Mouse (Mus musculus) B cell, adult (primary cell): ENCODE results near the gene Gast. TPM values are rescaled to one million over a fixed set of nuclear protein-coding genes. Genes with fewer than 3 reads are reported as not detected.

ENCODE experiments used
- total RNA-seq: library from RNA; stranded (reverse); gene quantifications from 4 replicates; pipeline ENCODE4 v1.2.4, GENCODE M21; 2023; ENCODE audit not compliant: inconsistent age

The Gast gene
- total RNA-seq = not detected in 4 replicates

GRCm38 (mm10) chr11:100333944-100334457 is at the start of gene Gast:
Gene Gast, plus strand, starts transcription at chr11:100334407.

GRCm38 (mm10) chr11:100319492-100320171 is 14.6 kb upstream of the Gast start, which contains the start of gene Eif1:
Gene Eif1, plus strand, starts transcription at chr11:100319885.

GRCm38 (mm10) chr11:100355972-100356818 is 22.0 kb downstream of the Gast start, which contains the start of gene Hap1:
Gene Hap1, minus strand, starts transcription at chr11:100356128.

Other genes starting within 250 kb of the Gast start
- not detected in 4 replicates for gene Krt32, start 246.2 kb upstream of the Gast start, total RNA-seq
- not detected in 4 replicates for gene Krt35, start 238.2 kb upstream of the Gast start, total RNA-seq
- not detected in 4 replicates for gene Krt36, start 228.8 kb upstream of the Gast start, total RNA-seq
- not detected in 4 replicates for gene Krt13, start 212.8 kb upstream of the Gast start, total RNA-seq
- gene Krt15, start 198.5 kb upstream of the Gast start, total RNA-seq = not detected in 4 replicates
- 0.45 to 1.1 TPM in 2 of 4 replicates, not detected in the others for gene Krt19, start 185.7 kb upstream of the Gast start, total RNA-seq
- gene Krt9, start 141.2 kb upstream of the Gast start, total RNA-seq = not detected in 4 replicates
- gene Krt14, start 126.9 kb upstream of the Gast start, total RNA-seq = not detected in 4 replicates
- gene Krt16, start 85.5 kb upstream of the Gast start, total RNA-seq = not detected in 4 replicates
- not detected in 4 replicates for gene Krt17, start 73.4 kb upstream of the Gast start, total RNA-seq
- not detected in 4 replicates for gene Krt42, start 64.5 kb upstream of the Gast start, total RNA-seq
- 2,378 to 2,468 TPM (median 2,410 TPM) in 4 replicates for gene Eif1, start 14.5 kb upstream of the Gast start, total RNA-seq
- gene Hap1, start 21.7 kb downstream of the Gast start, total RNA-seq = 2.0 to 3.5 TPM (median 2.4 TPM) in 4 replicates
- 12.6 to 22.2 TPM (median 13.9 TPM) in 4 replicates for gene Jup, start 63.4 kb downstream of the Gast start, total RNA-seq
- 0.24 TPM in 1 of 4 replicates, not detected in the others for gene P3h4, start 80.4 kb downstream of the Gast start, total RNA-seq
- not detected in 4 replicates for gene Fkbp10, start 81.3 kb downstream of the Gast start, total RNA-seq
- 60.8 to 67.9 TPM (median 62.0 TPM) in 4 replicates for gene Nt5c3b, start 107.4 kb downstream of the Gast start, total RNA-seq
- gene Klhl10, start 107.5 kb downstream of the Gast start, total RNA-seq = 1.2 to 3.1 TPM (median 2.1 TPM) in 4 replicates
- gene Klhl11, start 138.3 kb downstream of the Gast start, total RNA-seq = 20.4 to 24.2 TPM (median 22.4 TPM) in 4 replicates
- gene Acly, start 193.6 kb downstream of the Gast start, total RNA-seq = 158 to 172 TPM (median 161 TPM) in 4 replicates
- gene Ttc25, start 211.2 kb downstream of the Gast start, total RNA-seq = 0.32 to 0.51 TPM (median 0.39 TPM) in 3 of 4 replicates, not detected in the other
- gene Cnp, start 240.5 kb downstream of the Gast start, total RNA-seq = 182 to 196 TPM (median 187 TPM) in 4 replicates